Mouse (Mus musculus) midbrain, postnatal 0 days (tissue): Measurements from ENCODE around the gene Ppp1r35. TPM values are rescaled to one million over a fixed set of nuclear protein-coding genes. Genes with fewer than 3 reads are reported as not detected.

Experiments
- ATAC-seq: fragments of 200-750 bp; cut with Nextera tagmentation; 2 replicates; pipeline ENCODE4 v1.8.0; 2017; ENCODE audit warnings: moderate number of reproducible peaks, mild to moderate bottlenecking, moderate TSS enrichment, moderate library complexity; ENCODE audit not compliant: low FRiP score
- DNase-seq: peaks from one replicate; pipeline ENCODE4 v3.0.0-alpha.2; 2015; ENCODE audit warnings: low spot score
- H3K27ac ChIP-seq: fragments of 300-500 bp; sonication (generic); 2 replicates; pipeline ENCODE4 v1.5.1; 2014; ENCODE audit warnings: low read depth, mild to moderate bottlenecking, low read length, mixed read lengths
- H3K27me3 ChIP-seq: fragments of 300-500 bp; sonication (generic); 2 replicates; pipeline ENCODE4 v1.6.1; 2014; ENCODE audit warnings: low read length, control low read depth, mixed read lengths; ENCODE audit not compliant: insufficient read depth
- H3K36me3 ChIP-seq: fragments of 300-500 bp; sonication (generic); 2 replicates; pipeline ENCODE4 v1.6.1; 2014; ENCODE audit warnings: low read length, control low read depth, mixed read lengths; ENCODE audit not compliant: insufficient read depth
- H3K4me1 ChIP-seq: fragments of 300-500 bp; sonication (generic); 2 replicates; pipeline ENCODE4 v1.6.1; 2014; ENCODE audit warnings: mild to moderate bottlenecking, control low read depth, antibody characterized with exemption, low read length, mixed read lengths; ENCODE audit not compliant: insufficient read depth
- H3K4me2 ChIP-seq: fragments of 300-500 bp; sonication (generic); 2 replicates; pipeline ENCODE4 v1.6.1; 2014; ENCODE audit warnings: low read depth, mild to moderate bottlenecking, low read length, mixed read lengths; ENCODE audit not compliant: poor library complexity, severe bottlenecking
- H3K4me3 ChIP-seq: fragments of 300-500 bp; sonication (generic); 2 replicates; pipeline ENCODE4 v1.5.1; 2014; ENCODE audit warnings: low read depth, mild to moderate bottlenecking, low read length, moderate library complexity
- H3K9ac ChIP-seq: fragments of 300-500 bp; sonication (generic); replicated peaks from 2 replicates; pipeline ENCODE4 v1.6.1; 2014; ENCODE audit warnings: mild to moderate bottlenecking, low read length, moderate library complexity, mixed read lengths; ENCODE audit not compliant: poor library complexity, severe bottlenecking
- H3K9me3 ChIP-seq: fragments of 300-500 bp; sonication (generic); 2 replicates; pipeline ENCODE4 v1.6.1; 2016; ENCODE audit warnings: low read length, control low read depth
- CTCF ChIP-seq: IDR thresholded peaks from 2 replicates; pipeline ENCODE4 v1.5.1; 2016; ENCODE audit warnings: antibody characterized with exemption, mild to moderate bottlenecking
- whole genome bisulfite sequencing: fragments of 180-500 bp; shearing (Covaris S2); extraction: QIAGEN DNeasy Blood & Tissue Kit; methylation state at CpG from one replicate; pipeline ENCODE4 v1.1.7; 2014; 5-methylcytosine and 5-hydroxymethylcytosine counted together
- polyA plus RNA-seq: library from polyadenylated mRNA; unstranded; fragments of >200 nt; fragmentation: Nextera tagmentation; extraction: Ambion mirVana; gene quantifications from 2 replicates; pipeline ENCODE4 v1.2.1, GENCODE M21; 2015
- total RNA-seq: library from RNA; depleted of rRNA; stranded (reverse); fragments of >200 nt; gene quantifications from 2 replicates; pipeline ENCODE4 v1.2.3, GENCODE M21; 2014

The Ppp1r35 gene
- total and polyA plus RNA-seq, 2 experiments from 2014 or later: 38.8 to 42.1 TPM

GRCm38 (mm10) chr5:137788171-137788570 is 9.5 kb downstream of the Ppp1r35 start:
- Histone ChIP-seq H3K9me3 (no peaks in the 10 kb centered on the region), H3K4me2 (peak overlapping the region; percentile 61), H3K4me1 (peaks cover 22% of the 10 kb centered on the region), H3K27ac (no peak overlapping the region), H3K36me3 (peaks cover 7% of the 10 kb centered on the region), H3K9ac (no peak overlapping the region), H3K4me3 (peak overlapping the region; percentile 64), H3K27me3 (no peaks in the 10 kb centered on the region)
- no peak for DNase-seq
- 74% methylated on average over 24 of the region's 24 CpGs for WGBS
- no peak for TF ChIP-seq CTCF
- ATAC-seq: no peak

- no peaks in the 10 kb centered on the region for H3K27me3 ChIP-seq
- H3K9me3 ChIP-seq: no peaks in the 10 kb centered on the region
- no peak overlapping the region for H3K9ac ChIP-seq
- no peak overlapping the region for H3K27ac ChIP-seq
- no peak overlapping the region for H3K4me2 ChIP-seq
- ATAC-seq (no peak), DNase-seq (no peak)
- WGBS: 96% methylated on average over 2 of the region's 2 CpGs
- no peak overlapping the region for H3K4me3 ChIP-seq
- peaks cover 14% of the 10 kb centered on the region for H3K4me1 ChIP-seq
- peak; percentile 33; the same call in 1 of the 2 replicates for TF ChIP-seq CTCF
- no peaks in the 10 kb centered on the region for H3K36me3 ChIP-seq
Observed at GRCm38 (mm10) chr5:137788946-137789531, 10.4 kb downstream of the Ppp1r35 start.

GRCm38 (mm10) chr5:137791553-137791952 is 12.9 kb downstream of the Ppp1r35 start:
- Histone ChIP-seq H3K4me3 (no peak overlapping the region), H3K9me3 (no peaks in the 10 kb centered on the region), H3K27me3 (no peaks in the 10 kb centered on the region), H3K27ac (no peak overlapping the region), H3K9ac (no peak overlapping the region), H3K4me2 (no peak overlapping the region), H3K36me3 (no peaks in the 10 kb centered on the region), H3K4me1 (0 out of 2 replicates have a peak, but pooled peaks cover 2% of the 10 kb centered on the region)
- DNase-seq (no peak), ATAC-seq (no peak)
- peak; percentile 59 for TF ChIP-seq CTCF

GRCm38 (mm10) chr5:137796606-137797005 is 18.0 kb downstream of the Ppp1r35 start:
- no peak overlapping the region for H3K27ac ChIP-seq
- no peak for TF ChIP-seq CTCF
- H3K9ac ChIP-seq: no peak overlapping the region
- no peak overlapping the region for H3K4me3 ChIP-seq
- H3K4me2 ChIP-seq: no peak overlapping the region
- 82% methylated on average over 3 of the region's 3 CpGs for WGBS
- no peaks in the 10 kb centered on the region for H3K27me3 ChIP-seq
- H3K4me1 ChIP-seq: no peaks in the 10 kb centered on the region
- ATAC-seq (no peak), DNase-seq (no peak)
- no peaks in the 10 kb centered on the region for H3K9me3 ChIP-seq
- H3K36me3 ChIP-seq: no peaks in the 10 kb centered on the region

- Histone ChIP-seq H3K36me3 (no peaks in the 10 kb centered on the region), H3K27me3 (no peaks in the 10 kb centered on the region), H3K4me2 (no peak overlapping the region), H3K4me3 (no peak overlapping the region), H3K9me3 (no peaks in the 10 kb centered on the region), H3K27ac (no peak overlapping the region), H3K9ac (no peak overlapping the region), H3K4me1 (no peaks in the 10 kb centered on the region)
- TF ChIP-seq CTCF: no peak
- ATAC-seq (no peak), DNase-seq (no peak)
- WGBS: 80% methylated on average over 3 of the region's 3 CpGs
Observed at GRCm38 (mm10) chr5:137800917-137801316, 22.3 kb downstream of the Ppp1r35 start.

GRCm38 (mm10) chr5:137806158-137806557 is 27.5 kb downstream of the Ppp1r35 start:
- ATAC-seq: no peak
- WGBS: 94% methylated on average over 1 of the region's 1 CpGs
- Histone ChIP-seq H3K9ac (no peak overlapping the region), H3K4me3 (no peak overlapping the region), H3K36me3 (no peaks in the 10 kb centered on the region), H3K9me3 (no peaks in the 10 kb centered on the region), H3K27me3 (no peaks in the 10 kb centered on the region), H3K27ac (no peak overlapping the region), H3K4me2 (no peak overlapping the region), H3K4me1 (no peaks in the 10 kb centered on the region)
- no peak for DNase-seq
- no peak for TF ChIP-seq CTCF
